Mouse (Mus musculus) retina, embryonic 14.5 days (tissue): ENCODE measurements around the gene Col4a5.
A peak's percentile ranks its signal among the peaks of the same experiment; 100 is the strongest.

Source experiments
- DNase-seq: peaks from one replicate; pipeline ENCODE4 v3.0.0-alpha.2; 2015; ENCODE audit warnings: low spot score

Col4a5 gene

GRCm38 (mm10) chrX:141475110-141475509 lies at the start of gene Col4a5:
Gene Col4a5, plus strand, starts transcription at chrX:141475385.
- DNase-seq: peak; percentile 80

- DNase-seq: no peak
These were observed 38.4 kb upstream of the Col4a5 start for GRCm38 (mm10) chrX:141436780-141437179.

DNA sequence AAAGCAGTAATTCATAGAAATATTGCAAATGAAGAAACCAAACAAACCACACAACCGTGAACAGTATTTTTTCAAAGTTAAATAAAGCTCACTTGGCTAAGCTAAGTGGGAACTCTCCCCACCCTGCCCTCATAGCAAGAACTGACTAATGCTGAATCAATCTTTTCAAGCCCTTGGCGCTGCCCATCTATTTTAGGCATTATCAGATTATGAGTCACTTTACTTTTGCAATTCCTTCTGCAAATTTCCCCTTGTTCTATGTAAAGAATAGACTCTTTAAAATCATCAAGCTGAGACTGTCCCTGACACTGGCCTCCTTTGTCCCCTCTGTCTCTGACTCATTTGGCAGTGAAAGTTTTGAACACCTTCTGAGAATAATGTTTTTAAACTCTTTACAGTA lies 35.8 kb upstream of the Col4a5 start:
- DNase-seq: no peak

GRCm38 (mm10) chrX:141447936-141448335 lies 27.2 kb upstream of the Col4a5 start:
- DNase-seq: no peak

DNA sequence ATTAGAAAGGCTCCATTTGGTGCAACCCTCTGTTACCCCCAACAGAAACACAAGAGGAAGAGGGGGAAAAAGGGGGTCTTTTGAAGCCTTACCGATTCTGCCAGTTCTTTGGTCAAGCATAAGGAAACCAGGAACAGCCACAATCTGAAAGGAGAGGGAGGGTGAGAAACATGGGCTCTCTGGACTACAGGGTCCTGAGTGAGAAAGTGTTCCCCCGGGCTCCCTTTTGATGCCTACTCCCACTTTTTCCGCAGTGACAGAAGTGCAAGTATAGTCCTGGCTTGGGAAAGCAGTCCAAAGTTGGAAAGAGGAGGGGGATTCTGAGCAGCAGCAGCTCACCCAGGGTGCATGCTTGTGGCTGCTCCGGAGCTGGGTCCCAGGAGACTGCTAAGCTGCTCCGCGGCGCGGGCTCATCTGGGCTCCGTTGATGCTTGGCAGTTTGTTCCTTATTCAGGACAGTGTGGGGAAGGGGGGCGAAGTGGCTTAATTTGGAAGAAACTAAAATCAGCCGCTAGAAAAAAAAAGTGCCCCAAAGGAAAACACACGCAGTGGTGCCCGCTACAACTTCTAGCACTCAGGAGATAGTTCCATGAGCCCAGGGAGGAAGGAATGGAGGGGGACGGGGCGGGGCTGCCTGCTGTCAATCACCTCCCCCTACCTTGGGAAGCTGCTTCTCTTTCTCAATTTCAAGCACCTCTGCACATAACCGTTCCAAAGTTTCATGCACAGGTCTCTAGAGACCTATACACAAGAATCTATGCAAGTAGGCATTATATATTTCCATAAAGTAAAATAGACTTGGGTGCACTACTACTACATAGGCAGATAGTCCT lies 1.5 kb upstream of the Col4a5 start, which contains the start of gene Col4a6:
Gene Col4a6 (minus strand): TSS at position 607 of the 833 bp plus-strand sequence.
- peak; percentile 40 for DNase-seq

- peak; percentile 40 for DNase-seq
These were observed 562 bp downstream of the Col4a5 start for GRCm38 (mm10) chrX:141475566-141476327.

- no peak for DNase-seq
These were observed 19.4 kb downstream of the Col4a5 start for GRCm38 (mm10) chrX:141494545-141494944.

- no peak for DNase-seq
These were observed 27.9 kb downstream of the Col4a5 start for GRCm38 (mm10) chrX:141503125-141503524.

GRCm38 (mm10) chrX:141533447-141533846 lies 58.3 kb downstream of the Col4a5 start:
- DNase-seq: no peak

DNA sequence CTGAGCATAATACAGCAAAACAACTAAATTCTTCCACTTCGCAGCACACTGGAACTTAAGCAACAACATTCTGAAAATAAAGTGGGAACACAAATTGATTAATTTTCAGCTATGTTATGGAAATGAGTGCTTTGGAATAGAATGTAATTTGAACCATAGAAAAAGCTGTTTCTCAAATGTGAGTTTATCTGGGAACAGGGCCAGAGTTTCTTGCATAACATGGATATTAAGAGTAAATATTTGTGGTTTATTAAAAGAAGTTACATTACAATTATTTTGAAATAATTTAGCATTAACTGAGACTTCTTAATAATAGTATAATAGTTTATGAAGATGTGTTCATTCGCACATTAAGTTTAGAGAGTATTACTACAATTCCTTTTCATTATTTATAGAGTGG lies 72.3 kb downstream of the Col4a5 start:
- DNase-seq: no peak

DNA sequence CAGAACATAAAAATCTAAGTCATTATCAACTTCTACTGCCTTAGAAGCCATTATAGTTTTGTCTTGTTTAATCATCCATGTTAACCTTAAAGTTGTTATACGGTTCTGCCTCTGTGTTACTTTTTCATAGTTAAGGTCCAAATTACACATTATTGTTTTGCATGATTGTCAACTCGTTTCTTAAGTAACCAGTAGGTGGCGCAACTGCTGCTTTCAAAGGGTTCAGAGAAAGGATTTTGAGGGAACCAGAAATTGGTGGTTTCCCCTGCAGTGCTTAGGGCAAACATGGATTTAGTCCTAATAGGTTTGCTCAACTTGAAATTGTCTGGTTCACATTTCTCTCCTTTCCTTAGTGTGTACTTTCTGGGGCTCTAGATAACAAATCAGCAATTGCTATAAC lies 115.1 kb downstream of the Col4a5 start:
- peak; percentile 63 for DNase-seq

DNA sequence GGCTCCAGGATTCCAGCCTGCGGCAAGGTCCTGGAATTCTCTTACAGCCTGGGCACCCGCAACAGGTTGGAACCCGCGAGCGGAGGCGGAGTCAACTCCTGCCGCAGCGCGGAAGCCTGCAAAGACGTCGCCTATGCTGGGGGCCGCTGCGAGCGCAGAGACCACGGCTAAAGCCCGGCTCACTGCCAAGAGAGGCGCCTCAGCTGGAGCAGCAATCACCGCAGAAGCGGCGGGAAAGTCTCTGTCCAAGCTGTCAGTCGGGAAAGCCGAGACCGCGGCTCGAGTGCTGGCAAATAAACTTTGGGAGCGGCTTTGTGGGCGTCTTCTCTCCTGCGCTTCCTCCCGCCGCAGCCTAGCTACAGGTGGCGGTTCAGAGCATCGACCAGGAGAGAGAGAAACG lies 246.5 kb downstream of the Col4a5 start:
- DNase-seq: peak; percentile 42

GRCm38 (mm10) chrX:141723936-141724335 lies 248.8 kb downstream of the Col4a5 start:
- peak; percentile 48 for DNase-seq

DNA sequence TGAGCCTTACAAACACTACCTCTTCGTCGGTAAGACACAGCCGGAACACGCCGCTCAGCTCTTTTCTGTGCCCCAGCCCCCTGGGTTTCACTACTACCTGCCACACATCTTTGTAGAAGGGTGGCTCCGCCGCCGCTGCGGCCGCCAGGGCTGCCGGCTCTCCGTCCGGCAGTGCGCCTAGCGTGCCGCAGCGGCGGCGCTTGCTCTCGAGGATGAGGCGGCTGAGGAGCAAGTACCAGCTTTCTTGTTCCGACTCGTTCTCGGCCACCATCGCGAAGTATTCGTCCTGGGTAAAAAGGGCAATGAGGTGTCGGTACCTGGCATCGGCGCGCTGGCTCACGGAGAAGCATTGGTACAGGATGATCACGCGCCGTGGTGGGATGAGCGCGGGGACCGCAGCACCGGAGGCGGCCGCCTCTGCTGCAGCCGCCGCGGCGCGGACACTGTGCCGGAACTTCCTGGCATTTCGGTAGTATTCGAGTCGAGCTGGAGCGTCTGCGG lies 249.3 kb downstream of the Col4a5 start:
- peak; percentile 35 for DNase-seq

DNA sequence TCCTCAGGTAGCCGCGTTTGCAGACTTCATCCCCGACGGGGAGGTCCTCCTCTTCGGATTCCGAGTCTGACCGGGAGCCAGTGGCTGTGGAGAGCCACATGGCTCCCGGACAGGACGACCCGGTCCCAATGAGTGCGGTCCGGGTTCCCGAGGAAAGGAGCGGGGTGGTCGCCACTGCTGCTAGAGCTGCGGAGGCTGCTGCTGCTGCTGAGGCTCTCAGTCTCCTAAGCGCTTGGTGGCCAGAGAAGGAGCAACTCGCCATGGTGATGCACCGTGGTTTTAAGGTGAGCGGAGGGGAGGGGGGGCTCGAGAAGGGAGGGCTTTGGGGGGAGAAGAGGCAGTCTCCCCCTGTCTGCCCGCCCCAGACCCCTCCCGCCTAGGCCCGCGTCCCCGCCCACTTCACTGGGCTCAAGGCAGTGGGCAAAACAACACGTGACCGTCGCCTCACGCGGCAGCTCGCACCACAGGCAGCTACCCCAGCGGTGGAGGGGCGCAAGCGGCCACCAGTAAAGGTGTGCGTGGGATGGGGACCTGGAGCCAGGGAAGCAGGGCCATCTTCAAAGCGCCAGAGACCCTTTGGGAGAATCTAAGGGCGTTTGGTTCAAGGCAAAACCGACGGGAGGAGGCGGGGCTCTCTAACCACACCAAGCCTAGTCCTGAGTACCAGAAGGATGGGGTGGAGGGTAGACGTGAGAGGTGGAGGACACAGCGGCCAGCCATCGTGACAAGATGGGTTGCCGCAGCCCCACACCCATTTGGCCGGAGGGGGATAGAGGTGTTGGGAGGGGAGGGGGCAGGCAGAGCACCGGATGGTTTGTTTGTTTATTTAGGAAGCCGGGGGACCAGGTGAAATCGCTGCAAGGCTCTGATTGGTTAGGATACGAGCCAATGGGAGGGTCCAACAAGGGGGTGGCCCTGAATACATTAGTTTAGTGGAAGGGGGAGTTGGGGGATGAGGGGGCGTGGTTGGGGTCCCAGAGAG lies 250.0 kb downstream of the Col4a5 start, which contains the start of gene Irs4:
Gene Irs4 (minus strand): TSS at position 327 of the 982 bp plus-strand sequence.
- peak; percentile 57 for DNase-seq

DNA sequence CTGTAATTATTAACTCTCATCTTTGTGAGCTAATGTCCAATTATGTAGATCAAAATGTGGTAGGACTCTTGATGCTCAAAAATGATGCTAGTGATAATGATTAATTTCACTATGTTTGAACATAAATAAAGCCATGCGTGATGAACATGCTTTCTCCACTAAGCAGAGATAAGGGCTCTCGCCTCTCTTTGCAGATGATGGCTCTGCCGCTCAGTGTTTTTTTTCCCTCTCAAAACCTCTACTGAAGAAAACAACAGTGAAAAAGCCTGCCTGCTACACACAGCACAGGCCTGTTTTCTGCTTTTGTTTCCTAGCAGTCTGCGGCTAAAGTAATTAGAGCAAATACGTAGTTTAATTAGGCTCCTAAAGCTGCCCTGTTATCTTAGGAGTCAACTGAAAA lies 254.4 kb downstream of the Col4a5 start:
- peak; percentile 33 for DNase-seq
